Mouse (Mus musculus): ENCODE measurements around the gene Uqcc3.

Gene Uqcc3

DNA sequence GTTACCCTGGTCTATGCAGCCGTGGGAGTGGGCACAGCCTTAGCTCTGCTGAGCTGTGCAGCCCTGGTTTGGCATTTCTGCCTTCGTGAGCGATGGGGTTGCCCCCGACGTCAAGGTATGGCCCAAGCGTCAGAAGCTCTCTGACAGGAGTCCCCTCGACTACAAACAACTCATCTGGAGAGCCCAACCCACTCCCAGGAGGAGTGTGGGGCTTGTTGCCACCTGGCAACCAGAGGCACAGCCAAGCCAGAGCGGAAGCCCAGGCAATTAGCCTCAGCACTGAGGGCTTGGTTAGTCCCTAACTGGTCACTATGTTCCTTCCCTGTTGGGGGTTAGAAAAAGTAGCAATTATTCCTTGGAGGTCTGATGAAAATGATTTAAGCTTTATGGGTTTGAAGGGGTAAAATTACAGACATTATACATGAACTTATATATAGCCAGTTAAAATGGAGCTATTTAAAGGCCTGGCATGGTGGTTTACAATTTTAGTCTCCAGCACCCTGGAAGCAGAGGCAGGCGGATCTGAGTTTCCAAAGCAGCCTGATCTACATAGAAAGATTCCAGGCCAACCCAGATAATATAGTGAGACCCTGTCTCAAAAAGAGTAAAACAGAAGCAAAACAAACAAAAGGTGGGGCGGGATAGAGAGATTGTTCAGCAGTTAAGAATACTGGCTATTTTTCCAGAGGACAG, 28.3 kb downstream of the Uqcc3 start:
- DNase-seq (ENCODE audit: inconsistent age in 2 of 2, low spot score in 1 of 2): no peak

DNA sequence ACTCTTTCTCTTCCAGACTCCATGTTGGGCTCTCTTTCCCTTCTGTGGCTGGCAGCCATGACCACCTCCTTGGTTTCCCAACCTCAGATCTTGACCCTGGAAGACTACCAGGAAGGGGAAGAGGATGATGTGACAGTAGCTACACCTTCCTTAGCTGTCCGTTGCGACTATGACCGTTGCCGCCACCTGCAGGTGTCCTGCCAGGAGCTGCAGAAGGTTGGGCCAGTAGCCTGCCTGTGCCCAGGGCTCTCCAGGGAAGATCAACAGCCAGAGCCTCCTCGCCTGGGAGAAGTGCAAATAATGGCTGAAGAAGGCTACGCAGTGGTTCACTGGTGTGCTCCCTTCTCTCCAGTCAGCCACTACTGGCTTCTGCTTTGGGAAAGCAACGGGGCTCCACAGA, 29.1 kb downstream of the Uqcc3 start:
- no peak for DNase-seq (ENCODE audit: inconsistent age in 2 of 2, low spot score in 1 of 2)

GRCm38 (mm10) chr19:8850402-8850901, 30.3 kb downstream of the Uqcc3 start, which contains the start of gene Lrrn4cl:
TSS of gene Lrrn4cl (plus strand) at chr19:8850768.
- peak; percentile 56 to 68 for DNase-seq (ENCODE audit: inconsistent age in 2 of 2, low spot score in 1 of 2)

DNA sequence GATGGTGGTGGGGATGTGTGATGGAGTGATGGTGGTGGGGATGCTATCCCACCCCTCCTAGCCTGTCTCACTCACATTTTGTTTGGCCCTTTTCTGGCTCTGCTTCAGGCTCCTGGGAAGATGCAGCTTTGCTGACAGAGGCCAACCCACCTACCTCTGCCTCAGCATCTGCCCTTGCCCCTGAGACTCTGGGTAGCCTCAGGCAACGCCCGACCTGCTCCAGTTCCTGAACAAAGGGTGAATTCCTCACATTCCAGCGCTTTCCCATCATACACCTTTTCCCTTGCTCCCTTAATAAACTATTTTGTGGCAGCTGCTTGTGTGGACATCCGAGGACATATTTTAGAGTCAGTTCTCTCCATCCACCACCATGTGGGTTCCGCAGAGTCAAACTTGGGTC, 32.4 kb downstream of the Uqcc3 start:
- no peak for DNase-seq (ENCODE audit: inconsistent age in 2 of 2, low spot score in 1 of 2)

DNA sequence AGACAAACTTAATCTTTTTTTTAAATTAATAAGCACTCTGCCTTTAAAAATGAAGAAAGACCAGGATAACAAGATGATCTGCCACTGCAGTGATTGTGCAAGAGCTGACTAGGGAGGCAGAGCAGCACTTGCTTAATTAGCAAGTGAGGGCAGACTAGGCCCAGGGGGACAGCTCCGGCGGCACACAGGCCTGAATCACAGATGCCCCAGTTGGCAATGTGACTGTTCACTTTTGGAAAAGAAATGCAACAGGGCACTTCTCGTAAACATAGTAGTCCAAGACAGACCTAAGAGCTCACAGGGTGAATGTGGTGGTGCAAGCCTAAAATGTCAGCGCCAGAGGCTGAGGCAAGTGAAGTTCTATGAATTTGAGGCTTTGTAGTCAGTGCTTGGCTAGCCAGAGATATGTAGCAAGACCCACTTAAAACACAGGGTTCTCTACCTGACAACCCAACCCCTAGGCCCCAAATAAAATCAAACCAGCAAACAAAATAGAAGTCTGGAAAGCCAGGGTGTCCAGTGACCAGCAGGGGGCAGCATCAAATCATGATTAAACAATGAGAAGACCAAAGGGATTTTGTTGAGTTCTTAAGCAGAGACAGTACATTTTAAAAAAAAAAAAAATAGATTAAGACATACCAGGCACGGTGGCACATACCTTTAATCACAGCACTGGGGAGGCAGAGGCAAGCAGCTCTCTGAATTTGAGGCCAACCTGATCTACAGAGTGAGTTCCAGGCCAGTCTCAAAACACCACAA, 36.2 kb downstream of the Uqcc3 start:
- peak; percentile 69 to 92 for DNase-seq (ENCODE audit: inconsistent age in 2 of 2, low spot score in 1 of 2)

- peak in 1 of 2 experiments; percentile 61 for DNase-seq (ENCODE audit: inconsistent age in 2 of 2, low spot score in 1 of 2)
Observed at GRCm38 (mm10) chr19:8842961-8843360, 37.8 kb downstream of the Uqcc3 start.

DNA sequence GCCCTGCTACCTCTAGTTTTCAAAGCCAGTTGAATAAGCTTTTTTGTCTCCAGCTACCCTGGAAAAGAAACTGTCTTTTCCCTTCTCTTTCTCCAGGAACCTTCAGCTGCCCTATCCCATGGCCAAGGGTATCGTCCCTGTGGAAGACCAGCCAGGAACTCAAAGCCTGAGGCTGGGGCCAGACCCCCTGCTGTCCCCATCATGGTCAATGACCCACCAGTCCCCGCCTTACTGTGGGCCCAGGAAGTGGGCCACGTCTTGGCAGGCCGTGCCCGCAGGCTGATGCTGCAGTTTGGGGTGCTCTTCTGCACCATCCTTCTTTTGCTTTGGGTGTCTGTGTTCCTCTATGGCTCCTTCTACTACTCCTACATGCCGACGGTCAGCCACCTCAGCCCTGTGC, 39.7 kb downstream of the Uqcc3 start:
- DNase-seq (ENCODE audit: inconsistent age in 2 of 2, low spot score in 1 of 2): peak in 1 of 2 experiments; percentile 28

DNA sequence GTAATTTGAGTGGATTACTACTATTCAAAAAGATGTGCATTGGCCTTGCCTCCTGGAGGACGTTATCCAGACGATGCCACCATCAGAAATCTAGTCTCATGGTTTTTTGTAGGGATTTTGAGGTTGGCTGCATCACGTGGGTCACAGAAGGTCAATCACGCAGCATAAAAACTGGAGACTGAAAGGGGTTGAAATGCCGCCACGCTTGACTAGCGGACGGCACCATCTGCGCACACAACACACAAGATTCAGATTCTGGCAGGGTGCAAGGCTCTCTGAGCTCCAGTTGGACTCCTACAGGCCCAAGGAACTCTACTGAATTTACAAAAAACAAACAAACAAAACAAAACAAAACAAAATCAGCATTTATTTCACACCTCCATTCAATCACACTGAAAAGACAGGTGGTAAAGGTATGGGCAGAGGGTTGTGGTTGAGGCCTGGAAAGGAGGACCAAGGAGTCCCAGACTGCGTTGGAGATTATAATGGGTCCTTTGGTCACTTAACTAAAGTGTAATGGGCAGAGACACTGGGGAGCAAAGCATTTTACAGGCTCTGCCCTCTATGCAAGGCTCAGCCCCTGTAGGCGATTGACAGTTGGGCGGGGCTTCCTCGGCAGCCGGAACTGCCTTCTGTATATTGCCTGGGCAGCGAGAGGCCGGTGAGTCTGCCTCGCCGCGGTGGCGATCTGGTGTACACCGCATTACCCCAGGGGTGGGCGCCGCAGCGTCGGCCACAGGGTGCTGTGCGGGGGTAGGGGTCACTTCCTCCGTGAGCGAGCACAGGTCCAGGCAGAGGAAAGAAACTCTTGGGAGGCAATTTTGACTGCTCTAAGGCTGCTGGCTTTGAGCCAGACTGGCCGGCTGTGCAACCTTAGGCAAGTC, 40.6 kb downstream of the Uqcc3 start:
- DNase-seq (ENCODE audit: inconsistent age in 2 of 2, low spot score in 1 of 2): peak; percentile 86 to 95

- DNase-seq (ENCODE audit: inconsistent age in 2 of 2, low spot score in 1 of 2): peak; percentile 35 to 59
Observed at GRCm38 (mm10) chr19:8839103-8839907, 41.4 kb downstream of the Uqcc3 start, which contains the start of gene Gng3. TSS of gene Gng3 (minus strand) at chr19:8839194.

- peak; percentile 57 to 79 for DNase-seq (ENCODE audit: inconsistent age in 2 of 2, low spot score in 1 of 2)
Observed at GRCm38 (mm10) chr19:8838041-8838730, 42.5 kb downstream of the Uqcc3 start.

- DNase-seq (ENCODE audit: inconsistent age in 2 of 2, low spot score in 1 of 2): peak; percentile 88 to 97
Observed at GRCm38 (mm10) chr19:8837251-8837791, 43.4 kb downstream of the Uqcc3 start, which contains the start of gene Bscl2. TSS of gene Bscl2 (plus strand) at chr19:8837467.

DNA sequence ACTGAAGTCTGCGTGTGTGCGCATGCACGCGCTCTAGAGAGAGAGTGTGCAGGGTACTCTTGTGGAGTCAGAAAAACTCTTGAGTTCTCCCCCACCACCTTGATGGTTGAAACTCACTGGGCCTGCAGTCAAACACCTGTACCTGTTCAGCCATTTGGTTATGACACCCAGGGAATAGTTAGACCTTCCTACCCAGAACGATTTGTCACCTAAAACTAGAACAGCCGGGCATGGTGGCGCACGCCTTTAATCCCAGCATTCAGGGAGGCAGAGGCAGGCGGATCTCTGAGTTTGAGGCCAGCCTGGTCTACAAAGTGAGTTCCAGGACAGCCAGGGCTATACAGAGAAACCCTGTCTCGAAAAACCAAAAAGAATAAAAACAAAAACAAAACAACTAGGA, 44.4 kb downstream of the Uqcc3 start:
- DNase-seq (ENCODE audit: inconsistent age in 2 of 2, low spot score in 1 of 2): peak in 1 of 2 experiments; percentile 48

DNA sequence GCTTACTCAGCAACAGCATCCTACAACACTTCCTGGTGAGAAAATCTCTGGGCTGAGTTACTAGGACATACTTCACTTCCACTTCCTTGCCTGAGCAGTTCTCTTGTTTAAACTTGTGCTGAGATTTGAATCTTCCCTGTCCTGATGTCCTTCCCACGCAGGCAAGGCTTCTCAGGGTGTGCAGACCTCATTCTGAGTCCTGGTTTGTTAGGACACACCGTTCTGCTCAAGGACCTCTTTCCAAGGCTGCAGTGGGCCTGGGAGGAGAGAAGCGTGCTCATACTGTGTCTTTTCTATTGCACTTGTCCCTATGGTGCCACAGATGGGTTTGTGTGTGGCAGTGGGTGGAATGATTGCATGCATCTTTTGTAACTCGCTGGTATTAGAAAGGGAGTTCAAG, 47.8 kb downstream of the Uqcc3 start:
- peak; percentile 52 to 79 for DNase-seq (ENCODE audit: inconsistent age in 2 of 2, low spot score in 1 of 2)

DNA sequence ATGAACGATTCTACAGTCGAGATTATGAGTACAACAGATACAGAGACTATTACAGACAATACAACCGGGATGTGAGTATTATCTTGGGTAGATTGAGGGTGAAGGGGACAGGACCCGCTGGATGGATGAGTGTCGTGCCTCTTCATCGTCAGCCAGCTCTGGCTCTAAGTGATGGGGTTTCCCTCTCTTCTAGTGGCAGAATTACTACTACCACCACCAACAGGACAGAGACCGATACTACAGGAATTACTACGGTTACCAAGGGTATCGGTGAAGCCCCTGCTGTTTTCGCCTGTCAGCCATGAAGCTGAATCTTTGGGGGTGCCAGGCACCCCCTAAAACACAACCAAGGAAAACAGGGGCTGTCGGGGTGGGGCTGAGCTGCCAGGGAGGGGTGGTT, 49.5 kb downstream of the Uqcc3 start:
- no peak for DNase-seq (ENCODE audit: inconsistent age in 2 of 2, low spot score in 1 of 2)

- peak in 1 of 2 experiments; percentile 24 for DNase-seq (ENCODE audit: inconsistent age in 2 of 2, low spot score in 1 of 2)
Observed at GRCm38 (mm10) chr19:8830664-8831063, 50.1 kb downstream of the Uqcc3 start.

All from adrenal gland, adult (tissue).